Mouse (Mus musculus): ENCODE results near the gene Mrgprb8. TPM values are rescaled to one million over a fixed set of nuclear protein-coding genes. Genes with fewer than 3 reads are reported as not detected.
"Not testable (repeated sequence)": the region's sequence is repeated elsewhere in the genome, so short reads cannot be mapped to it uniquely, and the experiment has no call there.

Mrgprb8 gene
- not detected for total RNA-seq (2021)
- long read RNA-seq, experiment 1 = 0 reads
- long read RNA-seq, experiment 2 = 0 reads

DNA sequence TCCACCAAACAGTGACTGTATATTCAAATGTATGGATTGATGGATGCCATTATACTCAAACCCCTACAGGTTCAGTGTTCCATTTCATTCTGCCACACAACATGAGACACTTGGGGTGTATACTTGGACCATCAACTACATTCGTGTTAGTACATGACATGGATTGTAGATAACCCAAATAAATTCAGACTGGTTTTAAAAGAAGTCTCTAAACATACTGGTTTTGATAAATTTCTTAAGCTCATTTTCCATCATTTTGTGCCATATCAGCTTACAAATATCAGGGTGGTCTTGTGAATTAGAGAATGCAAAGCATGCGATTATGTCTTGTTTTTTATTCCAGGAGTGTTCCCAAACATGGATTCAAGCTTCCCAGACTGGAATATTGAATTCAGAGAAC, at the start of gene Mrgprb8:
Gene Mrgprb8, plus strand, starts transcription at position 301 of the 400 bp plus-strand sequence.
- DNase-seq (ENCODE audit: low spot score in 2 of 2) = no peak

DNA sequence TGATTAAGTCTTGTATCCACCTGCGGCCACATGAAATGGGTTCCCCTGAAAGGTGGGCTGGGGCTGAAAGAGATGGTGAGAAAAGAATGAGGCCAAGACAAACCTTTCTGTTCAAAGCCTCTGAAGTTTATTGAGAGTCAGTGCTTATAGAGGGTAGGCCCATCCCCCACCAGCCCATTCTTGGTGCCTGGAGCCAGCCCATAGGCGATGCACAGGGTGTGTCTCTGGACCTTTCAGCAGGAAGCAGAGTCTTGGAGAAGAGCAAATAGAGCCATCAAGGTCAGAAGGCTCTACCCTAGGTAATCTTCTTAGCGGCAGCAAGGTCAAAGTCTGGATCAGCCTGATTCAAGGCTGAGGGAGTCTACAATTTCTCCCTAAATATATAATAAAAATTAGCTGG, 47.6 kb downstream of the Mrgprb8 start:
- not testable (repeated sequence) for DNase-seq (ENCODE audit: low spot score in 2 of 2)

DNA sequence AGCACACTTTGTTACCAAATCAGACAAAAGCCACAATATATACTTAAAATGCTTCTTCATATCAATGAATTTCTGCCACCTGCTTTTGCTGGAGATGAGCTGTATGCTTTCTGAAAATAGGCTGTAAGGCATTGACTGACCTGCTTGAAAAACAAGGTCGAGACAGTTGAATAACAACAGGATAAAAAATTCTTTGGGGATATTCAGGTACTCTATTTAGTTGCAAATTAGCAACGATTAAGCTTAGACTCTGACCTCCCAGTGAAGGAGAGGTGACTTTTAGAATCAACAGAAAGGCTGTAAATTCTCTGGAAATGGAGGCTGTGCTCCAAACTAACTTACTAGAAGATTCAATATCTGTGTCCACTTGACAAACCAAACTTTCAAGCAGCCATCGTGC, 48.3 kb downstream of the Mrgprb8 start:
- no peak for DNase-seq (ENCODE audit: low spot score in 2 of 2)

Other genes starting within 250 kb of the Mrgprb8 start
- not detected for gene Mrgprb5, start 219.5 kb upstream of the Mrgprb8 start, total RNA-seq (2021)
- gene Mrgprb4, start 189.2 kb upstream of the Mrgprb8 start, total RNA-seq (2021) = not detected
- gene Mrgprb1, start 67.8 kb downstream of the Mrgprb8 start, total RNA-seq (2021) = under 1 TPM; 0.07 to 0.38 TPM
- gene Mrgprx2, start 110.8 kb downstream of the Mrgprb8 start, total RNA-seq (2021) = under 1 TPM in 1 of 2 experiments, not detected in 1; 0.06 TPM
- not detected for gene Mrgprb2, start 169.6 kb downstream of the Mrgprb8 start, total RNA-seq (2021)

All from adrenal gland, adult 18-20 months (tissue).